Mouse (Mus musculus): ENCODE measurements around the gene Slc38a7. TPM values are rescaled to one million over a fixed set of nuclear protein-coding genes. Genes with fewer than 3 reads are reported as not detected.
"Not testable (repeated sequence)": the region's sequence is repeated elsewhere in the genome, so short reads cannot be mapped to it uniquely, and the experiment has no call there.

Gene Slc38a7
- polyA plus RNA-seq, 1 experiment from 2014 or later: 30.3 TPM

DNA sequence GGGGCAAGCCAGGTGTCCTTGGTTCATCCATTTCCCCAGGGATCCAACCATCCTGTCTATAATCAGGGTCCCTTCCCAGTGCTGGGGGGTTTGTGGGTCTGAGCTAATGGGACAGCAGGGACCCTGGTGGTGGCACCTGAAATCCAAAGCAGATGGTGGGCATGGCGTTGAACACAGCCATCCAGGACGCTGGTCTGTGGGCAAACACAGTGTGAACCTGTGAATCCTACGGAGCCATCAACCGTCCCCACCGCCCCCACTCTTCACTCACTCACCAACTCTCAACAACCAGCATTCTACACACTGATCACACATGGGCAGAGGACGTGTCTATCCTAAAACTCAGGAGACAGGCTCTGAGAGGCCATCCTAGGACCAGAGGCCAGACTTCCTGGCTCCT, 9.4 kb downstream of the Slc38a7 start:
- ATAC-seq (replicated peaks): no peak
- H3K4me2 ChIP-seq: no peak overlapping the region
- 95% methylated on average over 6 of the region's 6 CpGs for WGBS
- H3K36me3 ChIP-seq (replicated peaks): peaks cover 38% of the 10 kb centered on the region; the same call in 1 of the 2 replicates
- H3K27me3 ChIP-seq (replicated peaks): no peaks in the 10 kb centered on the region
- no peak overlapping the region for H3K27ac ChIP-seq
- H3K4me1 ChIP-seq: no peaks in the 10 kb centered on the region
- no peaks in the 10 kb centered on the region for H3K9me3 ChIP-seq
- H3K9ac ChIP-seq: no peak overlapping the region
- H3K4me3 ChIP-seq: no peak overlapping the region

- no peaks in the 10 kb centered on the region for H3K27me3 ChIP-seq (replicated peaks)
- no peaks in the 10 kb centered on the region for H3K4me1 ChIP-seq
- no peak for ATAC-seq (replicated peaks)
- WGBS: 91% methylated on average over 15 of the region's 15 CpGs
- no peak overlapping the region for H3K27ac ChIP-seq
- H3K36me3 ChIP-seq (replicated peaks): peaks cover 34% of the 10 kb centered on the region; the same call in 1 of the 2 replicates
- no peaks in the 10 kb centered on the region for H3K9me3 ChIP-seq
- H3K4me3 ChIP-seq: no peak overlapping the region
- H3K4me2 ChIP-seq: no peak overlapping the region
- H3K9ac ChIP-seq: no peak overlapping the region
These were observed 11.9 kb downstream of the Slc38a7 start for GRCm38 (mm10) chr8:95841436-95841835.

GRCm38 (mm10) chr8:95839289-95839688, 14.1 kb downstream of the Slc38a7 start:
- no peak overlapping the region for H3K4me3 ChIP-seq
- no peak for ATAC-seq (replicated peaks)
- no peaks in the 10 kb centered on the region for H3K9me3 ChIP-seq
- H3K4me1 ChIP-seq: no peaks in the 10 kb centered on the region
- H3K4me2 ChIP-seq: no peak overlapping the region
- no peak overlapping the region for H3K9ac ChIP-seq
- H3K27ac ChIP-seq: no peak overlapping the region
- WGBS: 95% methylated on average over 4 of the region's 4 CpGs
- H3K27me3 ChIP-seq (replicated peaks): no peaks in the 10 kb centered on the region
- peaks cover 29% of the 10 kb centered on the region; the same call in 1 of the 2 replicates for H3K36me3 ChIP-seq (replicated peaks)

DNA sequence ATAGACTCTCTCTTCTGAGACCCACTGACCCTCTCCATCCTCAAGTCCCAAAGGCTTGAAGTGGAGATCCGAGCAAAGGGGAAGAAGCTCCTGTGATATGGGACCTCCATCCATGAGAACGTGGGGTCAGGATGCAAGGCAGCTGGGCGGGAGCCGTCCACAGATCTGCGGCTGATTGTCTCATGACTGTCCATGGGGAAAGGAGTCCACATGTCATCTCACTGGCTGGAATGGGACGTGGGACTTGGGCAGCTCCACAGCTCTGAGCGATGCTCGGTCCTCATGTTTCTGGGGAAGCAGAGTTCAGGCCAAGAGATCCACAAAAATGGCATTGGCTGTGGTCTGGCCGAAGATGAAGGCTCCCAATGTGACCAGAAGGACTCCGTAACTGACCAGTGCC, 16.1 kb downstream of the Slc38a7 start:
- Histone ChIP-seq H3K27me3 (replicated peaks) (no peaks in the 10 kb centered on the region), H3K9ac (no peak overlapping the region), H3K4me2 (no peak overlapping the region), H3K4me3 (no peak overlapping the region), H3K27ac (no peak overlapping the region), H3K9me3 (no peaks in the 10 kb centered on the region), H3K4me1 (peaks cover 11% of the 10 kb centered on the region), H3K36me3 (replicated peaks) (peaks cover 19% of the 10 kb centered on the region; the same call in 1 of the 2 replicates)
- WGBS: 93% methylated on average over 10 of the region's 10 CpGs
- no peak for ATAC-seq (replicated peaks)

- peaks cover 11% of the 10 kb centered on the region for H3K4me1 ChIP-seq
- no peak overlapping the region for H3K9ac ChIP-seq
- H3K4me2 ChIP-seq: no peak overlapping the region
- no peak for ATAC-seq (replicated peaks)
- no peaks in the 10 kb centered on the region for H3K27me3 ChIP-seq (replicated peaks)
- peaks cover 15% of the 10 kb centered on the region; the same call in 1 of the 2 replicates for H3K36me3 ChIP-seq (replicated peaks)
- H3K9me3 ChIP-seq: no peaks in the 10 kb centered on the region
- no peak overlapping the region for H3K4me3 ChIP-seq
- WGBS: 82% methylated on average over 4 of the region's 4 CpGs
- no peak overlapping the region for H3K27ac ChIP-seq
These were observed 17.4 kb downstream of the Slc38a7 start for GRCm38 (mm10) chr8:95835891-95836290.

DNA sequence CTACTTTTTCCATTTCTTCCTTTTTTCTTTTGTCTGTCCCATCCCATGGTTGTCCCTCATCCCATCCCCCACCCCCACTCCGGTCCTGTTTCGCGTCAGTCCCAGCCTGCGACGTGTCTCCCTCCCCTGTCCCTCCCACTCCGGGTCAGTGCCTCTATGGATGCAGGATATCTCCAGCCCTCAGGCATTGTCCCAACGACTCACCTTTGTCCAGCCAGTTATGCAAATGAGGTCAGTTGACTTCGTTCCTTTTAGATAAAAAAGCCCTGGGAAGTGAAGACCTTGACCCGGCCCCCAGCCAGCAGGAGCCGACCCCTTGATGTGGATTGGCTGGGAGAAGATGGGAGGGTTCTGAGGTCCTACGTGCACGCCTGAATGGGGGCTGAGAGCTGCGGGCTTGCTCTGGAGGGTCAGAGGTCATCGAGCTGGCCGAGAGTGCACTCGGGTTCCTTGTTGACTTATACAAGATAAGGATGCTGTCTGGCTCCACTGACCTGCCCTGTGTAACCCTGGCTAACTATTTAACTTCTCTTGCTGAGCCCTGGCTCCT, 19.8 kb downstream of the Slc38a7 start:
- H3K4me2 ChIP-seq: peak overlapping the region; percentile 46
- H3K9ac ChIP-seq: peak overlapping the region; percentile 23
- no peaks in the 10 kb centered on the region for H3K27me3 ChIP-seq (replicated peaks)
- WGBS: under 1% methylated on average over 16 of the region's 16 CpGs
- H3K4me1 ChIP-seq: peaks cover 11% of the 10 kb centered on the region
- H3K4me3 ChIP-seq: peak overlapping the region; percentile 33
- 0 out of 2 replicates have a peak, but pooled peaks cover 3% of the 10 kb centered on the region for H3K36me3 ChIP-seq (replicated peaks)
- no peaks in the 10 kb centered on the region for H3K9me3 ChIP-seq
- ATAC-seq (replicated peaks): peak; percentile 60
- H3K27ac ChIP-seq: no peak overlapping the region

- H3K27ac ChIP-seq: no peak overlapping the region
- peak overlapping the region; percentile 46 for H3K4me2 ChIP-seq
- H3K9me3 ChIP-seq: no peaks in the 10 kb centered on the region
- H3K27me3 ChIP-seq (replicated peaks): no peaks in the 10 kb centered on the region
- peaks cover 11% of the 10 kb centered on the region for H3K4me1 ChIP-seq
- 13% methylated on average over 16 of the region's 16 CpGs for WGBS
- ATAC-seq (replicated peaks): peak; percentile 85
- 0 out of 2 replicates have a peak, but pooled peaks cover 3% of the 10 kb centered on the region for H3K36me3 ChIP-seq (replicated peaks)
- H3K4me3 ChIP-seq: peak overlapping the region; percentile 33
- H3K9ac ChIP-seq: peak overlapping the region; percentile 23; the same call in 1 of the 2 replicates
These were observed 20.5 kb downstream of the Slc38a7 start for GRCm38 (mm10) chr8:95832603-95833434.

- no peak overlapping the region for H3K9ac ChIP-seq
- peaks cover 11% of the 10 kb centered on the region for H3K4me1 ChIP-seq
- H3K27me3 ChIP-seq (replicated peaks): no peaks in the 10 kb centered on the region
- ATAC-seq (replicated peaks): no peak
- H3K9me3 ChIP-seq: no peaks in the 10 kb centered on the region
- no peak overlapping the region for H3K4me3 ChIP-seq
- no peak overlapping the region for H3K27ac ChIP-seq
- WGBS: 81% methylated on average over 3 of the region's 3 CpGs
- no peaks in the 10 kb centered on the region for H3K36me3 ChIP-seq (replicated peaks)
- no peak overlapping the region for H3K4me2 ChIP-seq
These were observed 23.2 kb downstream of the Slc38a7 start for GRCm38 (mm10) chr8:95830144-95830543.

GRCm38 (mm10) chr8:95825162-95825561, 28.2 kb downstream of the Slc38a7 start, which contains the start of gene Sap18b:
Gene Sap18b, plus strand, starts transcription at chr8:95825346.
- H3K27ac ChIP-seq; H3K9me3 ChIP-seq; H3K27me3 ChIP-seq (replicated peaks); H3K9ac ChIP-seq; H3K4me3 ChIP-seq; H3K4me2 ChIP-seq; H3K4me1 ChIP-seq; ATAC-seq (replicated peaks); H3K36me3 ChIP-seq (replicated peaks): not testable (repeated sequence)
- 64% methylated on average over 25 of the region's 25 CpGs for WGBS

DNA sequence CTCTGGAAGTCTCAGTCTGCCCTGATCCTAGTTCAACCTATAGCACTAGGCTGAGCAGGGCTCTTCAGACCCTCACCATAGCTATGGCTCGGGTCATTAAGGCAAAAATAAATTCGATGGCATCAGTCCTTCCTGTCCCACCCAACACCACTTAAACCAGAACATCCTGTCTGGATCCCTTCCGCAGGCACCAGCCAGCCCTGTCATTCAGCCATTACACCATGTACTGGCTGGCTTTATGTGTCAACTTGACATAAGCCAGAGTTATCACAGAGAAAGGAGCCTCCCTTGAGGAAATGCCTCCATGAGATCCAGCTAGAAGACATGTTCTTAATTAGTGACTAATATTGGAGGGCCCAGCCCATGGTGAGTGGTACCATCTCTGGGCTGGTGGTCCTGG, 30.6 kb downstream of the Slc38a7 start:
- no peak overlapping the region for H3K27ac ChIP-seq
- H3K4me1 ChIP-seq: no peaks in the 10 kb centered on the region
- no peak overlapping the region for H3K9ac ChIP-seq
- H3K9me3 ChIP-seq: no peaks in the 10 kb centered on the region
- no peaks in the 10 kb centered on the region for H3K27me3 ChIP-seq (replicated peaks)
- no peak for ATAC-seq (replicated peaks)
- H3K36me3 ChIP-seq (replicated peaks): no peaks in the 10 kb centered on the region
- no peak overlapping the region for H3K4me2 ChIP-seq
- 90% methylated on average over 3 of the region's 3 CpGs for WGBS
- H3K4me3 ChIP-seq: no peak overlapping the region

GRCm38 (mm10) chr8:95822096-95822495, 31.2 kb downstream of the Slc38a7 start:
- H3K27ac ChIP-seq: no peak overlapping the region
- 87% methylated on average over 5 of the region's 5 CpGs for WGBS
- H3K9ac ChIP-seq: no peak overlapping the region
- H3K36me3 ChIP-seq (replicated peaks): no peaks in the 10 kb centered on the region
- H3K4me3 ChIP-seq: no peak overlapping the region
- H3K4me1 ChIP-seq: no peaks in the 10 kb centered on the region
- no peaks in the 10 kb centered on the region for H3K9me3 ChIP-seq
- ATAC-seq (replicated peaks): no peak
- H3K27me3 ChIP-seq (replicated peaks): no peaks in the 10 kb centered on the region
- no peak overlapping the region for H3K4me2 ChIP-seq

GRCm38 (mm10) chr8:95821266-95821665, 32.1 kb downstream of the Slc38a7 start:
- Histone ChIP-seq H3K4me3 (no peak overlapping the region), H3K27me3 (replicated peaks) (no peaks in the 10 kb centered on the region), H3K4me1 (no peaks in the 10 kb centered on the region), H3K4me2 (no peak overlapping the region), H3K9ac (no peak overlapping the region), H3K36me3 (replicated peaks) (no peaks in the 10 kb centered on the region), H3K27ac (no peak overlapping the region), H3K9me3 (no peaks in the 10 kb centered on the region)
- no peak for ATAC-seq (replicated peaks)
- WGBS: 90% methylated on average over 6 of the region's 6 CpGs
